Mouse (Mus musculus) layer of hippocampus, adult 2 months (tissue): ENCODE measurements at regions not wholly inside any gene's neighbourhood (a gene's known extent, or its start where the extent isn't known, plus 50 kb on each side); places are given as distances from the start of the nearest gene placed in this dataset.
A peak's percentile ranks its signal among the peaks of the same experiment; 100 is the strongest.

Experiments used
- DNase-seq, 2 experiments: peaks; one replicate each; pipeline ENCODE4 v3.0.0; 2022; ENCODE audit warnings: low spot score in 2 of 2
- H3K27ac ChIP-seq: fragments of 200-600 bp; 2 replicates; pipeline ENCODE4 v1.8.1; 2022
- H3K4me3 ChIP-seq: fragments of 200-600 bp; 2 replicates; pipeline ENCODE4 v1.8.1; 2022; ENCODE audit warnings: mild to moderate bottlenecking
- CTCF ChIP-seq: fragments of 200-600 bp; conservative IDR thresholded peaks from 2 replicates; pipeline ENCODE4 v1.8.1; 2022; ENCODE audit warnings: antibody characterized with exemption, mild to moderate bottlenecking, moderate library complexity

- DNase-seq: no peak
- no peak overlapping the region for H3K27ac ChIP-seq
- no peak for TF ChIP-seq CTCF
- no peak overlapping the region for H3K4me3 ChIP-seq
Observed at GRCm38 (mm10) chr12:17113465-17114177, 63.1 kb downstream of the Kcnf1 start.

- H3K4me3 ChIP-seq: no peak overlapping the region
- H3K27ac ChIP-seq: no peak overlapping the region
- no peak for DNase-seq
- TF ChIP-seq CTCF: no peak
Observed at GRCm38 (mm10) chr12:17112781-17113464, 63.8 kb downstream of the Kcnf1 start.

- DNase-seq: no peak
- peak; percentile 23; the same call in 1 of the 2 replicates for TF ChIP-seq CTCF
- no peak overlapping the region for H3K27ac ChIP-seq
- no peak overlapping the region for H3K4me3 ChIP-seq
Observed at GRCm38 (mm10) chr12:17106220-17106619, 70.5 kb downstream of the Kcnf1 start.

GRCm38 (mm10) chr12:17105057-17105712, 71.5 kb downstream of the Kcnf1 start:
- no peak for TF ChIP-seq CTCF

GRCm38 (mm10) chr12:17101842-17102241, 74.8 kb downstream of the Kcnf1 start:
- TF ChIP-seq CTCF: no peak
- DNase-seq: no peak
- Histone ChIP-seq H3K27ac (no peak overlapping the region; the same call in 1 of the 2 replicates), H3K4me3 (no peak overlapping the region)

More at GRCm38 (mm10) chr12:17105057-17105712, 71.5 kb downstream of the Kcnf1 start:
- DNase-seq: no peak
- Histone ChIP-seq H3K4me3 (no peak overlapping the region), H3K27ac (no peak overlapping the region)

- DNase-seq: peak; percentile 36 to 47
- no peak for TF ChIP-seq CTCF
- Histone ChIP-seq H3K4me3 (peak overlapping the region; percentile 13; the same call in 1 of the 2 replicates), H3K27ac (peak overlapping the region; percentile 72)
Observed at GRCm38 (mm10) chr12:17097800-17098271, 78.9 kb downstream of the Kcnf1 start.

GRCm38 (mm10) chr12:17094758-17095157, 81.9 kb downstream of the Kcnf1 start:
- no peak for TF ChIP-seq CTCF
- Histone ChIP-seq H3K27ac (no peak overlapping the region), H3K4me3 (no peak overlapping the region)

GRCm38 (mm10) chr12:17093772-17094171, 82.2 kb upstream of the 2410004P03Rik start:
- no peak overlapping the region for H3K27ac ChIP-seq
- no peak for TF ChIP-seq CTCF
- no peak overlapping the region for H3K4me3 ChIP-seq
- DNase-seq: no peak

More at GRCm38 (mm10) chr12:17094758-17095157, 81.9 kb downstream of the Kcnf1 start:
- DNase-seq: no peak

- no peak overlapping the region for H3K4me3 ChIP-seq
- peak; percentile 58 to 84 for DNase-seq
- TF ChIP-seq CTCF: no peak
- H3K27ac ChIP-seq: peak overlapping the region; percentile 59; the same call in 1 of the 2 replicates
Observed at GRCm38 (mm10) chr12:17091058-17091457, 79.5 kb upstream of the 2410004P03Rik start.

GRCm38 (mm10) chr12:17089710-17090339, 78.3 kb upstream of the 2410004P03Rik start:
- TF ChIP-seq CTCF: no peak
- DNase-seq: no peak
- peak overlapping the region; percentile 48; the same call in 1 of the 2 replicates for H3K27ac ChIP-seq
- H3K4me3 ChIP-seq: no peak overlapping the region

GRCm38 (mm10) chr12:17087388-17087787, 75.9 kb upstream of the 2410004P03Rik start:
- TF ChIP-seq CTCF: no peak
- Histone ChIP-seq H3K4me3 (no peak overlapping the region), H3K27ac (no peak overlapping the region)
- no peak for DNase-seq

GRCm38 (mm10) chr12:17085209-17085574, 73.7 kb upstream of the 2410004P03Rik start:
- DNase-seq: no peak
- Histone ChIP-seq H3K27ac (peak overlapping the region; percentile 61; the same call in 1 of the 2 replicates), H3K4me3 (no peak overlapping the region)
- no peak for TF ChIP-seq CTCF
